Mouse (Mus musculus) hindbrain, embryonic 16.5 days (tissue): Measurements from ENCODE around the gene Trim8. TPM values are rescaled to one million over a fixed set of nuclear protein-coding genes. Genes with fewer than 3 reads are reported as not detected.

Source experiments
- ATAC-seq: fragments of 200-750 bp; cut with Nextera tagmentation; 2 replicates; pipeline ENCODE4 v1.8.0; 2017; ENCODE audit warnings: moderate TSS enrichment, moderate library complexity
- H3K27ac ChIP-seq: fragments of 300-500 bp; sonication (generic); 2 replicates; pipeline ENCODE4 v1.5.1; 2014; ENCODE audit warnings: low read depth, mild to moderate bottlenecking, control low read depth, low read length, moderate library complexity
- H3K27me3 ChIP-seq: fragments of 300-500 bp; sonication (generic); replicated peaks from 2 replicates; pipeline ENCODE4 v1.6.1; 2014; ENCODE audit warnings: low read length; ENCODE audit not compliant: control insufficient read depth, insufficient read depth
- H3K36me3 ChIP-seq: fragments of 300-500 bp; sonication (generic); 2 replicates; pipeline ENCODE4 v1.6.1; 2014; ENCODE audit warnings: mild to moderate bottlenecking, low read length, moderate library complexity, mixed read lengths; ENCODE audit not compliant: control insufficient read depth, insufficient read depth
- H3K4me1 ChIP-seq: fragments of 300-500 bp; sonication (generic); 2 replicates; pipeline ENCODE4 v1.6.1; 2014; ENCODE audit warnings: low read depth, low read length; ENCODE audit not compliant: control insufficient read depth, insufficient read depth
- H3K4me2 ChIP-seq: fragments of 300-500 bp; sonication (generic); 2 replicates; pipeline ENCODE4 v1.6.1; 2014; ENCODE audit warnings: mild to moderate bottlenecking, low read length, control low read depth, moderate library complexity
- H3K4me3 ChIP-seq: fragments of 300-500 bp; sonication (generic); 2 replicates; pipeline ENCODE4 v1.5.1; 2014; ENCODE audit warnings: mild to moderate bottlenecking, low read length, control low read depth, moderate library complexity
- H3K9ac ChIP-seq: fragments of 300-500 bp; sonication (generic); 2 replicates; pipeline ENCODE4 v1.6.1; 2014; ENCODE audit warnings: low read depth, mild to moderate bottlenecking, control low read depth, low read length, moderate library complexity
- H3K9me3 ChIP-seq: fragments of 300-500 bp; sonication (generic); 2 replicates; pipeline ENCODE4 v1.6.1; 2014; ENCODE audit warnings: mild to moderate bottlenecking, low read length, moderate library complexity; ENCODE audit not compliant: control insufficient read depth
- WGBS: fragments of 180-500 bp; shearing (Covaris S2); extraction: QIAGEN DNeasy Blood & Tissue Kit; methylation state at CpG from one replicate; pipeline ENCODE4 v1.1.7; 2014; 5-methylcytosine and 5-hydroxymethylcytosine counted together
- polyA plus RNA-seq: library from polyadenylated mRNA; unstranded; fragments of >200 nt; fragmentation: Nextera tagmentation; extraction: Ambion mirVana; gene quantifications from 2 replicates; pipeline ENCODE4 v1.2.1, GENCODE M21; 2015

Gene Trim8
- polyA plus RNA-seq, 1 experiment from 2014 or later, result 23.4 TPM

DNA sequence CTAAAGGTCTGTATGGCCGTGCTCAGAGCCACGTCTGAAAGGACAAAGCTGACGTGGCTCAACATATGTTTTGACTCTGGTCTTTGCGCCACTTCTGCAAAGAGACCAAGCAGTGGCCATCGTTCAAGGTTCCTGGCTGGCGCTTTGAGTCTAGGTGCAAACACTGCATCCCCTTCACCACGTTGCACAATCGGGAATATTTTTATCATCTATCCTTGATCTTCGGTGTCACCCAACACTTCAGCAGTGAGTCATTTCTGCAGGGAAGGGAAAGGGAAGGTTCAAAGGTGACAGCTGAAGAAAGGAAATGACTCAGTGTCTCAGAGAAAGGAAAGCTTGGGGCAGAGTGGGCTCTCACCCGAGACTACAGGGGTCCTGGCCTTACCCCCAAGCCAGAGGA, 42.2 kb upstream of the Trim8 start:
- H3K27ac ChIP-seq, result no peak overlapping the region
- ATAC-seq, result no peak

DNA sequence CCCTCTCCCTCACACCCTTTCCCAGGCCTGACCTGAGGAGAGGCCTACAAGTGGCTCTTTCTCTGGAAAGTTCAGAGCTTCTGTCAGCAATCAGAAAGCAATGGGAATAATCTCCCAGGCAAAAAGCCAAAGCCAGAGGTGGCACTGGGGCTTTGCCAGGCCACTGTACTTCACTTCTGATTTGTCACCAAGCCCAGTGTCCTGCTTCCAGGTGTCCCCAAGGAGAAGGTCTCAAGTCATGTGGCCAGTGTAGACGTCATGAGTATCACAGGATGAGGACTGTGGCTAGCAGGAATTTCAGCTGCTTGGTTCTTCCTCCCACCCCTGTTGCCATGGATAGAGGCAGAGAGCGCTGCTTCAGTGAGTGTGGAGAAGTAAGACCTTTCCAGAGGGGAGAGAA, 41.6 kb upstream of the Trim8 start:
- Histone ChIP-seq H3K4me1 (no peaks in the 10 kb centered on the region; the same call in 1 of the 2 replicates), H3K4me3 (no peak overlapping the region), H3K27me3 (no peaks in the 10 kb centered on the region), H3K36me3 (peaks cover 3% of the 10 kb centered on the region; the same call in 1 of the 2 replicates), H3K4me2 (no peak overlapping the region), H3K9ac (no peak overlapping the region), H3K9me3 (no peaks in the 10 kb centered on the region), H3K27ac (no peak overlapping the region)
- 73% methylated on average over 2 of the region's 2 CpGs for WGBS
- ATAC-seq, result no peak

More for the DNA sequence above, 42.2 kb upstream of the Trim8 start:
- 88% methylated on average over 10 of the region's 10 CpGs for WGBS
- no peak overlapping the region for H3K9ac ChIP-seq
- no peaks in the 10 kb centered on the region; the same call in 1 of the 2 replicates for H3K4me1 ChIP-seq
- no peak overlapping the region for H3K4me3 ChIP-seq
- H3K27me3 ChIP-seq, result no peaks in the 10 kb centered on the region
- H3K4me2 ChIP-seq, result no peak overlapping the region
- no peaks in the 10 kb centered on the region for H3K9me3 ChIP-seq
- peaks cover 3% of the 10 kb centered on the region; the same call in 1 of the 2 replicates for H3K36me3 ChIP-seq

DNA sequence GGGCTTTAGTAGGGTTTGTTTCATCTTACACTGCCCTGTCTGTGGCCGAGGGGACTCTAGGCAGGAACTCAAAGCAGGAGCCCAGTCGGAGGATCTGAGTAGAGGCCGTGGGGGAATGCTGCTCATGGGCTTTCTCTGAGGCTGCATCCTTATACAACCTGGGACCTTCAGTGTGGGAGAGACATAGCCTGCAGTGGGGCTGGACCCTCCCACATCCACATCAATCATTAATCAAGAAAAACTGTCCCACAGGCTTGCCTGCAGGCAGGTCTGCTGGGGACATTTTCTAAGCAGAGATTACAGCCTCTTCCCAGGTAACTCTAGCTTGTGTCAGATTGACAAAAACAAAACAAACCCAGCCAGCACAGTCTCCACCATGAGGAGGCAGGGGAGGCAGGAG, 38.9 kb upstream of the Trim8 start:
- ATAC-seq, result no peak
- Histone ChIP-seq H3K27ac (no peak overlapping the region), H3K4me3 (no peak overlapping the region), H3K9me3 (no peaks in the 10 kb centered on the region), H3K4me2 (no peak overlapping the region), H3K9ac (no peak overlapping the region), H3K36me3 (0 out of 2 replicates have a peak, but pooled peaks cover 3% of the 10 kb centered on the region), H3K4me1 (no peaks in the 10 kb centered on the region), H3K27me3 (no peaks in the 10 kb centered on the region)
- WGBS, result 90% methylated on average over 3 of the region's 3 CpGs

DNA sequence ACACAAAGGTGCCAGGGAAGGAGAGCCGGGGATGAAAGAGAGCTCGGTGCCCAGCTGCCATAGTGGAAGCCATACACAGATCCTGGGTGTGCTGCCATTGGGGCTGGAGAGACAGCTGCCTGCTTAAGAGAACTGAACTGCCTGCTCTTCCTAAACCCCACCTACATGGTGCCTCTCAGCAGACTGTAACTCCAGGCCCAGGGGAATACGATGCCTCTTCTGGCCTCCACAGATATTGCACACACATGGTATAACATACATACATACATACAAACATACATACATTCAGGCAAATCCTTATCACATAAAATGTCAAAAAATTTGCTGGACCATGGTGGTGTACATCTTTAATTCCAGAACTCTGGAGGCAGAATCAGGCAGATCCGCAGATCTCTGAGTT, 38.1 kb upstream of the Trim8 start:
- Histone ChIP-seq H3K9ac (no peak overlapping the region), H3K4me3 (no peak overlapping the region), H3K4me2 (no peak overlapping the region), H3K4me1 (no peaks in the 10 kb centered on the region), H3K27me3 (no peaks in the 10 kb centered on the region), H3K36me3 (peaks cover 3% of the 10 kb centered on the region; the same call in 1 of the 2 replicates), H3K9me3 (no peaks in the 10 kb centered on the region), H3K27ac (no peak overlapping the region)
- 99% methylated on average over 4 of the region's 4 CpGs for WGBS
- ATAC-seq, result no peak

DNA sequence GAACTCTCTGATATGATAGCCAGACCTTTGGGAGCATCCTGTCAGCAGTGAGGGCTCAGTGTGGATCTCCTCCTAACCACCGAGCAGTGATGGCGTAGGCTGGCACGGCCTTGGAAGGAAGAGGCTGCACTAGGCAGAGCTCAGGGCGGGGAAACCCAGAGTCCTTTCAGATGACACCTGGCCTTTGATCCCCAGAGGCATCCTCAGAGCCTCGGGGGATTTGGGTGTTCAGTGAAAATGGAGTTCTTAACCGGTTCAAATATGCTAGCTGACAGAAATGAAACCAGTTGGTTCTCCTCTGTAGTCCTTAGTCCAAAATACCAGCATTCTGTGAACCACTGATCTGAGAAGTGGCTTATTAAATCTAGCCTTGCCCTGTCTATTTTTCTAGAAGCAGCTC, 35.3 kb upstream of the Trim8 start:
- Histone ChIP-seq H3K4me1 (peaks cover 13% of the 10 kb centered on the region), H3K4me3 (no peak overlapping the region), H3K9ac (no peak overlapping the region), H3K27ac (no peak overlapping the region), H3K4me2 (no peak overlapping the region), H3K27me3 (no peaks in the 10 kb centered on the region), H3K36me3 (peaks cover 3% of the 10 kb centered on the region; the same call in 1 of the 2 replicates), H3K9me3 (no peaks in the 10 kb centered on the region)
- ATAC-seq, result no peak
- 74% methylated on average over 6 of the region's 6 CpGs for WGBS

DNA sequence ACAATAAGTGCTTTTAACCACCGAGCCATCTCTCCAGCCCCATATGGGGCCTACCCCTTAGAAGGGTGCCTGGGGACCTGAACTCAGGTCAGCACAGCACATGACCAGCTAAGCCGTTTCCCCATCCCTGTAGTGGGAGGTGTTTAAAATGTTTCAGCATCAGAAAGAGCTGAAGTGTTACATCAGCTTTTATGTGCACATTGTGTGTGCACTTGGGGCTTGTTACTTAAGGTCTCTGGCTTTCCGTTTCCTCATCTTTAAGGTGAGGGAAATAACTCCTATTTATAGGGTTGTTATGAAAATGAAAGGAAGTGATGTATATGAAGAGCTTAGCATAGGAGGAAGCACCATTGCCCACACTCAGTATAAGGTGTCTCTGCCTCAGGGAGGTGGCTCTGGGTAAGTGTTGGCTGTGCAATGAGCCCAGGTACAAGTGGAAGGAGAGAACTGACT, 34.4 kb upstream of the Trim8 start:
- Histone ChIP-seq H3K9ac (no peak overlapping the region), H3K9me3 (no peaks in the 10 kb centered on the region), H3K36me3 (no peaks in the 10 kb centered on the region; the same call in 1 of the 2 replicates), H3K4me1 (peaks cover 22% of the 10 kb centered on the region), H3K4me2 (no peak overlapping the region), H3K4me3 (no peak overlapping the region), H3K27ac (no peak overlapping the region), H3K27me3 (no peaks in the 10 kb centered on the region)
- ATAC-seq, result no peak
- 66% methylated on average over 3 of the region's 3 CpGs for WGBS

DNA sequence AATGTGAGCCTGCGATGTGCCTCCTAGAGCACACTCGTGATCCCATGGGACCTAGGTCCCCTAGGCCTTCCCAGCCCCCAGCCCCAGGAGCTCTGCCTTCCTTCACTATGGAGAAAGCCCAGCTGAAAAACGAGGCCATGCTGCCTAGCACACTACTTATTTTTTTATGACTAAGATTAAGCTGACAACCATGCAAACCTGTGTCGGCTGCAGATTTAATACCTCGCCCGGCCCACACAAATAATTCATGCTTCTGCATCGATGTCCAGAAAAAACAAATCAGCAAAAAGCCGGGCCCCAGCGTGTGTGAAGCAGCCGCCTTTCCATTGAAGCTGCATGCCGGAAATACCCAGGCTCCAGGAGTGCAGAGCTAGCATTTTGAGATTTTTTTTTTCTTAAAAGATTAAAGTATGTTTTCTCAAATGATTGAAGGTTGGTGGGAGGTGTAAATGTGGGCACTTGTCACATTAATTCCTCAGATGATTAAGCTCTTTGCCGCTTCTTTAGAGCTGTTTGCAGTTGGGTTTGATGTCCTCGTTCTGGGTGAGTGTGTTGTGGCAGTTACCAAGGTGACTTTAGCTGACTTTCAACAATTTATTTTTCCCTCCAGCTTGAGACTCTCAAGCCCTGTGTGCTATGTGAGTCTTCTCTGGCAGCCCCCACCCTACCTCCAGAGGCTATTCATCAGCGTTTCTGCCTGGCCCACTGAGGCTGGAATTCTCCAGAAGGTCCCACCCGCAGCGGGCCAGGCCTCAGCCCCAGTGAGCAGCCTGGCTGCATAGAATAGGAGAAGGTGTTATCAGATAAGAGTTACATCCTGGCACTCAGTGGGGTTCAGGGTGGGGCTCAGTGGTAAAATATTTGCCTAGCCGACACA, 30.9 kb upstream of the Trim8 start:
- 20% methylated on average over 17 of the region's 17 CpGs for WGBS
- peak; percentile 31; the same call in 1 of the 2 replicates for ATAC-seq

DNA sequence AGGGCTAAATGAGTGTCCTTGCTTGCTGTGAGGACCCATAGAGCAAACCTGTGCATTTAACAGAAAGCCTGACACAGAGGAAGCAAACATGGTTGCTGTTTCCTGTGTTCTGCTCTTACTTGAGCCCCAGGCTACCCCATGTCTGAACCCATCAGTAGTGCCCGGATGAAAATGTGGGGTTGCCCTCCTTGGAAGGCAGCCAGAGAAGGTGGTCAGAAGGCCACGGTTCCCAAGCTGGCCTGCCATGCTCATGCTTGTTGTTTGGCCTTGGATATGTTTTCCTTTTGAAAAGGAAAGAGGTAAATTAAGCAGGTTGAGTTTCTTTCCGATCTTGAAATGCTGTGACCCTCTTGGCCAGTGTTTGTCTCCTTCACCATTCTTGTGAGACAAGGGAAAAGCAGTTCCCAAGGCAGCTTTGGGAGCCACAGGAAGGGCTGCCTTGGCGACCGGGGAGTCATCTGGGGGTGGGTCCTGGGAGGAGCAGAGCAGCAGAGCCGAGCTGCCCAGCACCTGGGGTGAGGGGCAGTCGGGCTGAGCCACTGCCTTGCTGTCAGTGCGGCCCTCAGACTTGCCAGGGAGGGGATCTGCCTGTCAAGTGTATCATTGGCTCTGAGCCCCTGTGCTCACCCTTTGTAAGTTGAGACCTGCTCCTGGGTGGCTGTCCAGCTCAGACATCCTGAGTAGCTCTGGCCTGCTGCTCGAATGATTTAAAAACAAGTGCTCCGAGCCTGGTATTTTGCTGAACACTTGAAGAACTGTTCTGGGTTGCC, 30.0 kb upstream of the Trim8 start:
- Histone ChIP-seq H3K9me3 (no peaks in the 10 kb centered on the region), H3K27ac (peak overlapping the region; percentile 85), H3K36me3 (peaks cover 3% of the 10 kb centered on the region), H3K4me3 (no peak overlapping the region), H3K9ac (peak overlapping the region; percentile 25; the same call in 1 of the 2 replicates), H3K4me1 (peaks cover 24% of the 10 kb centered on the region), H3K4me2 (no peak overlapping the region), H3K27me3 (no peaks in the 10 kb centered on the region)
- WGBS, result 13% methylated on average over 10 of the region's 10 CpGs
- ATAC-seq, result peak; percentile 85

More for the DNA sequence above, 30.9 kb upstream of the Trim8 start:
- Histone ChIP-seq H3K27ac (peak overlapping the region; percentile 85), H3K27me3 (no peaks in the 10 kb centered on the region), H3K4me2 (no peak overlapping the region), H3K36me3 (peaks cover 3% of the 10 kb centered on the region), H3K9ac (0 out of 2 replicates have a peak overlapping the region, but pooled peaks have one; percentile 29), H3K4me1 (peaks cover 24% of the 10 kb centered on the region), H3K4me3 (no peak overlapping the region), H3K9me3 (no peaks in the 10 kb centered on the region)

DNA sequence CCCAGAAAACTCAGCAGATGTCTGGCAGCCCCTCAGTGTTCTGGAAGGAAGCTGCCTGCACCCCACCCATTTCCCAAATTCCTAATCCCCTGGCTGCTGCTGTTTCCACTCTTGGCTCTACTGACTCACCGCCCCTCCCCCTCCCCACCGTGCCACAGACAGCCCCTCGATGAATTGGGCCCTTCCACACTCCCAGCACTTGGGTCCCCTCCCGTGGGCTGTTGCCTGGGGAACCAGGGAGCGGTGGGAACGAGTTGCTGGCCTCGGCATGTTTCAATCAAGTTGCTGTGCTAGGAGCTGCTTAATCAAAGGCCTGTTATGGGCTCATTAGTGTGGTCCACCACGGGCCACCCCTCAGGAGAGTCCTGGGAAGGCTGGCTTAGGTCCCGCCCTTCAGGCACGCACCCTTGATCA, 24.1 kb upstream of the Trim8 start:
- WGBS, result 27% methylated on average over 10 of the region's 10 CpGs
- Histone ChIP-seq H3K27me3 (no peaks in the 10 kb centered on the region), H3K9me3 (no peaks in the 10 kb centered on the region), H3K4me1 (peaks cover 9% of the 10 kb centered on the region; the same call in 1 of the 2 replicates), H3K27ac (no peak overlapping the region; the same call in 1 of the 2 replicates), H3K4me2 (no peak overlapping the region), H3K36me3 (peaks cover 3% of the 10 kb centered on the region), H3K4me3 (no peak overlapping the region), H3K9ac (no peak overlapping the region)
- peak; percentile 34 for ATAC-seq
